Comparison of ENCODE assay signal across 12 mouse cellular contexts in the genomic region with DNA sequence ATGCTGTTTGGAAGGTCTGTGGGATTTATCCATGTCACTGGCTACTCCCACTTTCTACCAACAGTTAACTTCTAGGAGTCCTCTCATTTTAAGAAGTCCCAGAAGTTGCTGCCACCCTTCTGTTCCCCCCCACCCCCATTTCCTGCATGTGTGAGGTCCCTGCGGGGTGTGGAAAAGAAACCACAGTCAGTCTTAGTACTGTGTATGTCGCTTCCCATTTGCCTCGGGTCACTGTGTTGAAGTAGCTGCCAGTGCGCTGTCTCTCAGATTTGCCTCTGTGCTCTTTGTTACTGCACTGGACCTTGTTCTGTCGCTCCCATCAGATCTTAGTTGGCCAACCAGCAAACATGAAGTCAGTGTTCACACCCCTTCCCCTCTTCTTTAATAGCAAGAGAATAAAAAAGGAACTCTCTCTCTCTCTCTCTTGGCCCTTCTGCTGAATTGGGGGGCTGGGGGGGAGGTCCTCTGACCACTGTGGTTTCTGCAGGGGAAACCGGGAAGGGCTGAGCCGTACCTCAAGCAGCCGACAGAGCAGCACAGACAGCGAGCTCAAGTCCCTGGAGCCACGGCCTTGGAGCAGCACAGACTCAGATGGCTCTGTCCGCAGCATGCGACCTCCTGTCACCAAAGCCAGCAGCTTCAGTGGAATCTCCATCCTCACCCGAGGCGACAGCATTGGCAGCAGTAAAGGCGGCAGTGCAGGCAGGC. TPM values are rescaled to one million over a fixed set of nuclear protein-coding genes. Genes with fewer than 3 reads are reported as not detected.
DNase-seq lines count a peak whose midpoint lies in the region; ATAC-seq lines count a peak whose summit lies in the region.
"Had no signal": no experiment of that assay in that cellular context is flagged by ENCODE, and none has a peak within 500 bp of the region (broad histone marks: within the 10 kb centered on the region; RNA-seq: fewer than 3 reads in every experiment).

No protein-coding gene starts in this region.

- H3K4me2 ChIP-seq in hindbrain, embryonic 14.5 days (replicated peaks): no peak overlapping the region
- H3K4me2 ChIP-seq: limb, embryonic 13.5 days had no signal

- intact Hi-C loops in heart, postnatal 10 days (cut with DNase I): no loop called here

- no peak overlapping the region for H3K27ac ChIP-seq in hindbrain, embryonic 14.5 days
- H3K27ac ChIP-seq: limb, embryonic 13.5 days had no signal

- H3K4me3 ChIP-seq in hindbrain, embryonic 14.5 days (replicated peaks; ENCODE audit: low read length): no peak overlapping the region
- H3K4me3 ChIP-seq: limb, embryonic 13.5 days had no signal

- no peak overlapping the region for H3K9ac ChIP-seq in hindbrain, embryonic 14.5 days
- H3K9ac ChIP-seq: limb, embryonic 13.5 days had no signal

- WGBS in hindbrain, embryonic 14.5 days: 82% methylated on average over 15 of the region's 15 CpGs

- peak; percentile 26 to 37 for DNase-seq in heart, postnatal 10 days
- DNase-seq in heart, adult 11 months: no peak
- DNase-seq in T-cell, adult 2 months (ENCODE audit: low spot score): peak; percentile 28
- peak; percentile 31 for DNase-seq in induced T-regulatory cell, adult 2 months (ENCODE audit: low read depth)
- DNase-seq in c-Kit-positive CD71-positive TER-119-positive erythroid progenitor cells, embryonic 14.5 days (ENCODE audit: low spot score): no peak
- DNase-seq in spleen, adult 18-20 months: no peak
- DNase-seq in hindbrain, embryonic 14.5 days (ENCODE audit: low spot score): no peak
- DNase-seq: adrenal gland, postnatal 10 days; right cerebral cortex, postnatal 25 days had no signal

- no peaks in the 10 kb centered on the region for H3K27me3 ChIP-seq in hindbrain, embryonic 14.5 days (ENCODE audit: control insufficient read depth, insufficient read depth, low read length)
- H3K27me3 ChIP-seq: limb, embryonic 13.5 days had no signal

- no peaks in the 10 kb centered on the region for H3K4me1 ChIP-seq in hindbrain, embryonic 14.5 days (replicated peaks; ENCODE audit: control insufficient read depth, insufficient read depth, low read length)

- no peaks in the 10 kb centered on the region for H3K9me3 ChIP-seq in hindbrain, embryonic 14.5 days (ENCODE audit: control insufficient read depth, low read length)
- H3K9me3 ChIP-seq: G1E; limb, embryonic 13.5 days had no signal

- peak; percentile 83 for ATAC-seq in megakaryocyte progenitor cell, adult 5-6 weeks (replicated peaks; ENCODE audit: poor library complexity)
- ATAC-seq in hindbrain, embryonic 14.5 days (ENCODE audit: low FRiP score): no peak

- H3K36me3 ChIP-seq in hindbrain, embryonic 14.5 days (replicated peaks; ENCODE audit: control insufficient read depth, insufficient read depth): peaks cover 68% of the 10 kb centered on the region

RNA-seq across cellular contexts. Expression of a gene that starts 30.1 kb away (rescaled TPM):
- total RNA-seq in heart, postnatal 10 days (2021): 1 to 10 TPM; 1.1 to 1.7 TPM
- 0.20 and 0.25 TPM in 2 replicates for total RNA-seq in megakaryocyte progenitor cell, adult 5-6 weeks (2015)
- total RNA-seq in megakaryocyte progenitor cell, adult 5-6 weeks (2017): 1.1 TPM in 1 of 2 replicates, not detected in the other
- 0.60 TPM in 1 of 2 replicates, not detected in the other for polyA plus RNA-seq in hindbrain, embryonic 14.5 days (2014; fragmentation: Nextera tagmentation; extraction: Ambion mirVana)

RNA-seq across cellular contexts. Expression of a gene that starts 43.3 kb away (rescaled TPM):
- total RNA-seq in heart, postnatal 10 days (2021): 10 to 100 TPM; 44.5 to 54.0 TPM
- not detected in 2 replicates for total RNA-seq in megakaryocyte progenitor cell, adult 5-6 weeks (2015)
- total RNA-seq in megakaryocyte progenitor cell, adult 5-6 weeks (2017): not detected in 2 replicates
- polyA plus RNA-seq in hindbrain, embryonic 14.5 days (2014; fragmentation: Nextera tagmentation; extraction: Ambion mirVana): 12.7 and 18.0 TPM in 2 replicates

RNA-seq across cellular contexts. Expression of a gene that starts 50.8 kb away (rescaled TPM):
- 10 to 100 TPM; 41.3 to 41.7 TPM for total RNA-seq in heart, postnatal 10 days (2021)
- total RNA-seq in megakaryocyte progenitor cell, adult 5-6 weeks (2015): 91.3 and 92.6 TPM in 2 replicates
- total RNA-seq in megakaryocyte progenitor cell, adult 5-6 weeks (2017): 95.8 and 100 TPM in 2 replicates
- 45.6 and 47.4 TPM in 2 replicates for polyA plus RNA-seq in hindbrain, embryonic 14.5 days (2014; fragmentation: Nextera tagmentation; extraction: Ambion mirVana)

Comparison
In these comparisons a context has a peak if more than half of its experiments do, and no peak if none do; other contexts are left out.
1. DNase-seq: peak in heart, postnatal 10 days (2 of 2), T-cell, adult 2 months (single experiment) and induced T-regulatory cell, adult 2 months (single experiment); none in heart, adult 11 months (single experiment), c-Kit-positive CD71-positive TER-119-positive erythroid progenitor cells, embryonic 14.5 days (single experiment), spleen, adult 18-20 months (0 of 2) and hindbrain, embryonic 14.5 days (single experiment).
2. RNA of a gene that starts 43.3 kb away (total RNA-seq): 44.5 to 54.0 TPM in heart, postnatal 10 days; not detected in megakaryocyte progenitor cell, adult 5-6 weeks; every median in the first group is over 10 times any median in the second.